Mouse (Mus musculus) forebrain, embryonic 14.5 days (tissue): ENCODE results near the gene Bdh2. TPM values are rescaled to one million over a fixed set of nuclear protein-coding genes. Genes with fewer than 3 reads are reported as not detected.

Experiments used
- ATAC-seq: fragments of 200-750 bp; cut with Nextera tagmentation; 2 replicates; pipeline ENCODE4 v1.8.0; 2017; ENCODE audit warnings: mild to moderate bottlenecking, moderate library complexity
- DNase-seq: peaks from one replicate; pipeline ENCODE4 v3.0.0-alpha.2; 2015; ENCODE audit warnings: low spot score
- H3K27ac ChIP-seq: fragments of 300-500 bp; sonication (generic); 2 replicates; pipeline ENCODE4 v1.5.1; 2014; ENCODE audit warnings: low read depth, mild to moderate bottlenecking, control low read depth, low read length, moderate library complexity
- H3K27me3 ChIP-seq: fragments of 300-500 bp; sonication (generic); replicated peaks from 2 replicates; pipeline ENCODE4 v1.6.1; 2014; ENCODE audit warnings: low read length, control low read depth, mixed read lengths; ENCODE audit not compliant: control insufficient read depth, insufficient read depth
- H3K36me3 ChIP-seq: fragments of 300-500 bp; sonication (generic); 2 replicates; pipeline ENCODE4 v1.6.1; 2014; ENCODE audit warnings: low read length, control low read depth; ENCODE audit not compliant: control insufficient read depth, insufficient read depth
- H3K4me1 ChIP-seq: fragments of 300-500 bp; sonication (generic); 2 replicates; pipeline ENCODE4 v1.6.1; 2014; ENCODE audit warnings: antibody characterized with exemption, low read length, control low read depth; ENCODE audit not compliant: control insufficient read depth, insufficient read depth
- H3K4me2 ChIP-seq: fragments of 300-500 bp; sonication (generic); 2 replicates; pipeline ENCODE4 v1.6.1; 2014; ENCODE audit warnings: mild to moderate bottlenecking, control low read depth, low read length
- H3K4me3 ChIP-seq: fragments of 300-500 bp; sonication (generic); 2 replicates; pipeline ENCODE4 v1.5.1; 2014; ENCODE audit warnings: low read depth, low read length, control low read depth
- H3K9ac ChIP-seq: fragments of 300-500 bp; sonication (generic); 2 replicates; pipeline ENCODE4 v1.6.1; 2014; ENCODE audit warnings: mild to moderate bottlenecking, low read length, control low read depth, moderate library complexity
- H3K9me3 ChIP-seq: fragments of 300-500 bp; sonication (generic); replicated peaks from 2 replicates; pipeline ENCODE4 v1.6.1; 2016; ENCODE audit warnings: low read length, control low read depth, mixed read lengths; ENCODE audit not compliant: control insufficient read depth
- whole genome bisulfite sequencing: fragments of 180-500 bp; shearing (Covaris S2); extraction: QIAGEN DNeasy Blood & Tissue Kit; methylation state at CpG from one replicate; pipeline ENCODE4 v1.1.7; 2014; 5-methylcytosine and 5-hydroxymethylcytosine counted together
- polyA plus RNA-seq: library from polyadenylated mRNA; unstranded; fragments of >200 nt; fragmentation: Nextera tagmentation; extraction: Ambion mirVana; gene quantifications from 2 replicates; pipeline ENCODE4 v1.2.1, GENCODE M21; 2014

Bdh2 gene
- polyA plus RNA-seq, 1 experiment from 2014 or later: 3.8 TPM

DNA sequence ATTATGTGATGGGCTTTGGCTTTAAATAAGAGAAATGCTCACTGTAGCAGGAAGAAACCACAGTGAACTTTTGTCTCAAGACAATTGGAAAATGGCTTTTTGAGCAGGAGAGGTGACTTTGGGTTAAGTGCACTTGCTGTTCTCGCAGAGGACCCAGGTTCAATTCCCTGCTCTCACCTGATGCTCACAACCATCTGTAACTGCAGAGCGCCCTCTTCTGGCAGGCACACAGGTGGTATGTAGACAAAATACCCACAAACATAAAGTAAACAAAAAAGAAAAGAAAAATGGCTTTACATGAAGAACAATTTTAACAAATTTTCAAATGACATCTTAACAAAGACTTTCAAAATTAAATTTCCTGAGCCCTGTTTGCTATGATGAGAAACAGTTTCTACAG, 46.6 kb downstream of the Bdh2 start:
- Histone ChIP-seq H3K36me3 (no peaks in the 10 kb centered on the region), H3K4me2 (no peak overlapping the region), H3K4me3 (no peak overlapping the region), H3K9me3 (no peaks in the 10 kb centered on the region), H3K27me3 (no peaks in the 10 kb centered on the region), H3K4me1 (no peaks in the 10 kb centered on the region), H3K9ac (no peak overlapping the region), H3K27ac (no peak overlapping the region)
- 65% methylated on average over 2 of the region's 2 CpGs for WGBS
- no peak for ATAC-seq
- DNase-seq: no peak

DNA sequence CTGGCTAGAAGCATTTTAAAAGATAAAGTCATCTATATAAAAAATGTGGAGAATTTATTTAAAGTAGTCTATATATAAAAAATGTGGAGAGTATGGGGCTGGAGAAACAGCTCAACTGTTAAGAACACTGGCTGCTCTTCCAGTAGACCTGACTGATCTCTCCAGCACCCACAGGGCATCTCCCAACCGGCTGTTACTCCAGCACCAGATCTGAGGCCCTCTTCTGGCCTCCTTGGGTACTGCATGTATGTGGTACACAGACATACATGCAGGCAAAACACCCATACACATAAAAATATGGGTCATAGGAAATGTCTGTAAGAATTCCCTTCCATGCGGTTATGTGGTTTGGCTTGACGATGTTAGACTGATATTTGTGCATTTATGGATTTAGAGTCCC, 47.5 kb downstream of the Bdh2 start:
- H3K4me1 ChIP-seq: no peaks in the 10 kb centered on the region
- H3K36me3 ChIP-seq: no peaks in the 10 kb centered on the region
- H3K27ac ChIP-seq: no peak overlapping the region
- no peak for ATAC-seq
- WGBS: 57% methylated on average over 3 of the region's 3 CpGs
- no peaks in the 10 kb centered on the region for H3K27me3 ChIP-seq
- DNase-seq: peak; percentile 33
- H3K9me3 ChIP-seq: no peaks in the 10 kb centered on the region
- H3K4me2 ChIP-seq: no peak overlapping the region
- no peak overlapping the region for H3K9ac ChIP-seq
- no peak overlapping the region for H3K4me3 ChIP-seq

DNA sequence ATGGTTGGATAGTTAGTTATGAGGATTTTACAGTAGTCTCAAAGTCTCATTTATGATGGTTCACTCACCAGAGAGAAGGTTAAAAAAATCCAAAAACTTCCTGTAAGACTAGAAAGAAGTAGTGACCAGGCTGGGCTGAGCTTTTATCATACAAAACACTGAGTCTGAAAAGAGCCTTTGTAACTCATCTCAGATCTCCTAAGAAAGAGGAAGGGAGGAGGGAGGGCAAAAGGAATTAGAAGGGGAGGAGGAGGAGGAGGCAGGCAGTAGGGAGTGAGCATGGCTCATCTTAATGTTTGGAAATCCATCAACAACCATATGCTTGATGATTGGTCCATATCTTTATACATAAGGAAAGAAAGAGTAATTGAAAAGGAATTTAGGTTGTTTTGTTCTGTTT, 51.7 kb downstream of the Bdh2 start:
- no peak overlapping the region for H3K27ac ChIP-seq
- DNase-seq (no peak), ATAC-seq (no peak)
- no peaks in the 10 kb centered on the region for H3K36me3 ChIP-seq
- H3K9me3 ChIP-seq: no peaks in the 10 kb centered on the region
- H3K27me3 ChIP-seq: no peaks in the 10 kb centered on the region
- H3K4me3 ChIP-seq: no peak overlapping the region
- no peaks in the 10 kb centered on the region for H3K4me1 ChIP-seq
- no peak overlapping the region for H3K4me2 ChIP-seq
- no peak overlapping the region for H3K9ac ChIP-seq

DNA sequence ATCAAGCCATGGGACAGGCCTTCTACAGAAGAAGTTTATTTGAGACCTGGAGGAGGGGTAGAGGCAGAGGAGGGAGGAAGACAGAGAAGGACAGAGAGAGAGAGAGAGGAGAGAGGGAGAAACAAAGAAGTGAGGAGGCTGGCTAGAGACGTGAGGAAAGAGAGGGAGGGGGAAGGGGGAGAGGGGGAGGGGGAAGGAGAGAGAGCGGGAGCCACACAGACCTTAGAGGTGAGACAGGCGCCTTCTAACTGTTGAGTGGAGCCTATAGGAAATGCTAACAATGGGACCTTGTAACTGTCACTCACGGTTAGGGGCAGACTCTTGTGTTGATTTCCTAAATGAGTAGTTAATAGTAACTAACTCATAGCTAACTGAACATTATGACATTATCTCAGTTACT, 52.7 kb downstream of the Bdh2 start:
- no peaks in the 10 kb centered on the region for H3K36me3 ChIP-seq
- H3K4me3 ChIP-seq: no peak overlapping the region
- no peaks in the 10 kb centered on the region for H3K9me3 ChIP-seq
- H3K9ac ChIP-seq: no peak overlapping the region
- no peaks in the 10 kb centered on the region for H3K4me1 ChIP-seq
- ATAC-seq (no peak), DNase-seq (no peak)
- H3K4me2 ChIP-seq: no peak overlapping the region
- H3K27ac ChIP-seq: no peak overlapping the region
- H3K27me3 ChIP-seq: no peaks in the 10 kb centered on the region
- 43% methylated on average over 4 of the region's 4 CpGs for WGBS

GRCm38 (mm10) chr3:135347739-135348264, 66.8 kb downstream of the Bdh2 start, which contains the start of gene Slc9b1:
TSS of gene Slc9b1 (plus strand) at chr3:135348029.
- ATAC-seq (no peak), DNase-seq (no peak)
- Histone ChIP-seq H3K4me3 (no peak within 1 kb of the TSS), H3K4me1 (no peaks in the 10 kb centered on the region), H3K27me3 (no peaks in the 10 kb centered on the region), H3K9me3 (no peaks in the 10 kb centered on the region), H3K9ac (no peak within 1 kb of the TSS), H3K27ac (no peak within 1 kb of the TSS), H3K36me3 (no peaks in the 10 kb centered on the region), H3K4me2 (no peak within 1 kb of the TSS)
- WGBS: 78% methylated on average over 14 of the region's 14 CpGs

DNA sequence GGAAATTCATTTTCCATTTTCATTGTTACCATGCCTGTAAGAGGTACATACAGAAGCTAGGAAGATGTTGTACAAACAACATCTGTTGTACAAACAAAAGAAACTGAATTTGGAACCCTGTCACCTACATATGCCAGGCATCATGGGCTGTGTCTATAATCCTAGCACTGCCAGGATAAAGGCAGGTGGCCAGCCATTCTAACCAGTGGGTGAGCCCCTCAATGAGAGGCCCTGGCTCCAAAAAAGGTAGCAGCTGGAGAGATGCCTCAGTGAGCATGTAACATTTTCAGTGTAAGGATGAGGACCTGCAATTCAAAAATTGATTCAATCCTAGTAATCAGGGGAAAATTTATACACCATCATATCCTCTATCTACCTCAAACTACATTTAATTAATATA, 68.0 kb downstream of the Bdh2 start:
- DNase-seq (no peak), ATAC-seq (no peak)
- no peaks in the 10 kb centered on the region for H3K36me3 ChIP-seq

GRCm38 (mm10) chr3:135351857-135352256, 70.8 kb downstream of the Bdh2 start:
- Histone ChIP-seq H3K4me2 (no peak overlapping the region), H3K9me3 (no peaks in the 10 kb centered on the region), H3K9ac (no peak overlapping the region), H3K27ac (no peak overlapping the region), H3K36me3 (no peaks in the 10 kb centered on the region), H3K27me3 (no peaks in the 10 kb centered on the region), H3K4me3 (no peak overlapping the region), H3K4me1 (no peaks in the 10 kb centered on the region)
- 97% methylated on average over 3 of the region's 3 CpGs for WGBS
- no peak for DNase-seq
- ATAC-seq: no peak

More for the DNA sequence above, 68.0 kb downstream of the Bdh2 start:
- H3K4me2 ChIP-seq: no peak overlapping the region
- no peak overlapping the region for H3K27ac ChIP-seq
- no peak overlapping the region for H3K4me3 ChIP-seq
- H3K9ac ChIP-seq: no peak overlapping the region
- H3K27me3 ChIP-seq: no peaks in the 10 kb centered on the region
- H3K4me1 ChIP-seq: no peaks in the 10 kb centered on the region
- H3K9me3 ChIP-seq: no peaks in the 10 kb centered on the region

Other genes starting within 250 kb of the Bdh2 start
- gene Cenpe, start 68.7 kb upstream of the Bdh2 start, polyA plus RNA-seq: 15.2 and 17.7 TPM in 2 replicates
- 0.79 and 1.5 TPM in 2 replicates for gene Slc9b2, start 26.5 kb downstream of the Bdh2 start, polyA plus RNA-seq
- not detected in 2 replicates for gene Slc9b1, start 66.8 kb downstream of the Bdh2 start, polyA plus RNA-seq
- 42.5 and 49.5 TPM in 2 replicates for gene Cisd2, start 142.7 kb downstream of the Bdh2 start, polyA plus RNA-seq
- 473 and 475 TPM in 2 replicates for gene Ube2d3, start 156.9 kb downstream of the Bdh2 start, polyA plus RNA-seq
- 4.1 and 4.4 TPM in 2 replicates for gene Manba, start 204.4 kb downstream of the Bdh2 start, polyA plus RNA-seq